Mouse (Mus musculus) cerebellum, adult 2 months (tissue): ENCODE measurements around the gene Lrba.

ENCODE experiments used
- CTCF ChIP-seq: fragments of 200-500 bp; IDR thresholded peaks from 2 replicates; pipeline ENCODE4 v1.5.1; 2011; ENCODE audit warnings: low read depth, mild to moderate bottlenecking, control low read depth, low read length, moderate library complexity, borderline replicate concordance; ENCODE audit not compliant: insufficient read depth
- POLR2A ChIP-seq: fragments of 200-500 bp; IDR thresholded peaks from 2 replicates; pipeline ENCODE4 v1.6.1; 2011; ENCODE audit warnings: low read length, control low read depth, borderline replicate concordance; ENCODE audit not compliant: insufficient read depth

DNA sequence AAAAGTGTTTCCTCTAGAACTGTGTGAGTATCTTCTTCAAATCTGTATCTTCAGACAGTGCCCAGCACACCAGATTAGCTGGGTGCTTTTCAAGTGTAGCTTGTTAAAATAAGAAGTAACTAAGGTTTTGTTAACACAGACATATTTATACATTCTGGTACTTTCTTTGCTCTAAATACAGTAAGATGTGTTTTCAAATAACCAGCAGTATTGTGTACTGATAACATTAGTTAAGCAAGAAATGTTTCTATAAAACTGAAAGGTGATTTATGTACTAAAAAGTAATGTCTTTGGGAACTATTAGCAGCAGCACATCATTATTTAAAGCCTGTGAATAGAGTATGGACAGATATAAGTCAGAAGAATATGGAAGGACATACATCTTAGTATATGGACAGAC is 417.3 kb downstream of the Lrba start:
- no peak for TF ChIP-seq POLR2A
- TF ChIP-seq CTCF = no peak
